Mouse (Mus musculus) limb, embryonic 11.5 days (tissue): Measurements from ENCODE around the gene Slc30a6. TPM values are rescaled to one million over a fixed set of nuclear protein-coding genes. Genes with fewer than 3 reads are reported as not detected.
A peak's percentile ranks its signal among the peaks of the same experiment; 100 is the strongest.

Experiments used
- ATAC-seq: fragments of 200-750 bp; cut with Nextera tagmentation; 2 replicates; pipeline ENCODE4 v1.8.0; 2017; ENCODE audit warnings: low read depth; ENCODE audit not compliant: insufficient number of reproducible peaks, low FRiP score, low TSS enrichment
- DNase-seq: peaks from one replicate; pipeline ENCODE4 v3.0.0-alpha.2; 2015; ENCODE audit warnings: low spot score
- H3K27ac ChIP-seq: fragments of 300-500 bp; sonication (generic); replicated peaks from 2 replicates; pipeline ENCODE4 v1.5.1; 2014; ENCODE audit warnings: low read depth, mild to moderate bottlenecking, low read length
- H3K27me3 ChIP-seq: fragments of 300-500 bp; sonication (generic); 2 replicates; pipeline ENCODE4 v1.6.1; 2014; ENCODE audit warnings: mild to moderate bottlenecking, low read length, mixed read lengths; ENCODE audit not compliant: control insufficient read depth, insufficient read depth
- H3K36me3 ChIP-seq: fragments of 300-500 bp; sonication (generic); 2 replicates; pipeline ENCODE4 v1.6.1; 2014; ENCODE audit warnings: mild to moderate bottlenecking, low read length, moderate library complexity, mixed read lengths; ENCODE audit not compliant: control insufficient read depth, insufficient read depth
- H3K4me1 ChIP-seq: fragments of 300-500 bp; sonication (generic); 2 replicates; pipeline ENCODE4 v1.6.1; 2014; ENCODE audit warnings: low read length, mixed read lengths; ENCODE audit not compliant: control insufficient read depth, insufficient read depth
- H3K4me2 ChIP-seq: fragments of 300-500 bp; sonication (generic); 2 replicates; pipeline ENCODE4 v1.6.1; 2014; ENCODE audit warnings: low read depth, mild to moderate bottlenecking, moderate library complexity; ENCODE audit not compliant: severe bottlenecking
- H3K4me3 ChIP-seq: fragments of 300-500 bp; sonication (generic); 2 replicates; pipeline ENCODE4 v1.5.1; 2014; ENCODE audit warnings: low read depth, low read length
- H3K9ac ChIP-seq: fragments of 300-500 bp; sonication (generic); 2 replicates; pipeline ENCODE4 v1.6.1; 2014; ENCODE audit warnings: mild to moderate bottlenecking, low read length
- H3K9me3 ChIP-seq: fragments of 300-500 bp; sonication (generic); 2 replicates; pipeline ENCODE4 v1.6.1; 2016; ENCODE audit warnings: low read length; ENCODE audit not compliant: control insufficient read depth
- WGBS: fragments of 180-500 bp; shearing (Covaris S2); extraction: QIAGEN DNeasy Blood & Tissue Kit; methylation state at CpG from one replicate; pipeline ENCODE4 v1.1.7; 2014; 5-methylcytosine and 5-hydroxymethylcytosine counted together
- polyA plus RNA-seq: library from polyadenylated mRNA; unstranded; fragments of >200 nt; fragmentation: Nextera tagmentation; extraction: Ambion mirVana; gene quantifications from 2 replicates; pipeline ENCODE4 v1.2.1, GENCODE M21; 2014

Gene Slc30a6
- polyA plus RNA-seq, 1 experiment from 2014 or later: 41.5 TPM

- Histone ChIP-seq H3K27me3 (no peaks in the 10 kb centered on the region), H3K9ac (no peak overlapping the region), H3K4me1 (no peaks in the 10 kb centered on the region), H3K9me3 (no peaks in the 10 kb centered on the region), H3K36me3 (peaks cover 6% of the 10 kb centered on the region), H3K4me3 (no peak overlapping the region), H3K27ac (no peak overlapping the region), H3K4me2 (no peak overlapping the region)
- ATAC-seq: no peak
- DNase-seq: no peak
- 89% methylated on average over 2 of the region's 2 CpGs for WGBS
Measured at GRCm38 (mm10) chr17:74420656-74421055, 25.2 kb downstream of the Slc30a6 start.

- H3K4me1 ChIP-seq: no peaks in the 10 kb centered on the region
- ATAC-seq (no peak), DNase-seq (no peak)
- H3K36me3 ChIP-seq: peaks cover 6% of the 10 kb centered on the region
- no peak overlapping the region for H3K4me2 ChIP-seq
- no peak overlapping the region for H3K27ac ChIP-seq
- H3K9me3 ChIP-seq: no peaks in the 10 kb centered on the region
- no peaks in the 10 kb centered on the region for H3K27me3 ChIP-seq
- no peak overlapping the region for H3K9ac ChIP-seq
- H3K4me3 ChIP-seq: no peak overlapping the region
- 93% methylated on average over 12 of the region's 12 CpGs for WGBS
Measured at GRCm38 (mm10) chr17:74424401-74425005, 29.1 kb downstream of the Slc30a6 start.

- ATAC-seq (no peak), DNase-seq (no peak)
- Histone ChIP-seq H3K27me3 (no peaks in the 10 kb centered on the region), H3K27ac (no peak overlapping the region), H3K9me3 (no peaks in the 10 kb centered on the region), H3K36me3 (no peaks in the 10 kb centered on the region), H3K4me1 (no peaks in the 10 kb centered on the region), H3K4me3 (no peak overlapping the region), H3K9ac (no peak overlapping the region), H3K4me2 (no peak overlapping the region)
- 90% methylated on average over 8 of the region's 8 CpGs for WGBS
Measured at GRCm38 (mm10) chr17:74430074-74430473, 34.7 kb downstream of the Slc30a6 start.

- H3K9ac ChIP-seq: no peak overlapping the region
- no peak overlapping the region for H3K4me3 ChIP-seq
- H3K9me3 ChIP-seq: no peaks in the 10 kb centered on the region
- 77% methylated on average over 13 of the region's 13 CpGs for WGBS
- DNase-seq (peak; percentile 25), ATAC-seq (no peak)
- no peaks in the 10 kb centered on the region for H3K4me1 ChIP-seq
- no peak overlapping the region for H3K4me2 ChIP-seq
- H3K27ac ChIP-seq: no peak overlapping the region
- no peaks in the 10 kb centered on the region for H3K36me3 ChIP-seq
- H3K27me3 ChIP-seq: no peaks in the 10 kb centered on the region
Measured at GRCm38 (mm10) chr17:74431481-74431880, 36.1 kb downstream of the Slc30a6 start.

- ATAC-seq: no peak
- H3K27me3 ChIP-seq: no peaks in the 10 kb centered on the region
- no peak overlapping the region for H3K4me2 ChIP-seq
- no peaks in the 10 kb centered on the region for H3K9me3 ChIP-seq
- no peak overlapping the region for H3K27ac ChIP-seq
- no peaks in the 10 kb centered on the region for H3K4me1 ChIP-seq
- 93% methylated on average over 5 of the region's 5 CpGs for WGBS
- no peak overlapping the region for H3K4me3 ChIP-seq
- DNase-seq: no peak
- H3K9ac ChIP-seq: no peak overlapping the region
- no peaks in the 10 kb centered on the region for H3K36me3 ChIP-seq
Measured at GRCm38 (mm10) chr17:74432631-74433030, 37.2 kb downstream of the Slc30a6 start.

GRCm38 (mm10) chr17:74437762-74438161 is 42.4 kb downstream of the Slc30a6 start:
- H3K4me2 ChIP-seq: no peak overlapping the region
- no peak overlapping the region for H3K4me3 ChIP-seq
- no peak overlapping the region for H3K27ac ChIP-seq
- H3K9me3 ChIP-seq: no peaks in the 10 kb centered on the region
- no peaks in the 10 kb centered on the region for H3K36me3 ChIP-seq
- no peak overlapping the region for H3K9ac ChIP-seq
- H3K4me1 ChIP-seq: no peaks in the 10 kb centered on the region
- no peaks in the 10 kb centered on the region for H3K27me3 ChIP-seq
- no peak for ATAC-seq
- WGBS: 83% methylated on average over 9 of the region's 9 CpGs
- DNase-seq: no peak

GRCm38 (mm10) chr17:74440486-74440885 is 45.1 kb downstream of the Slc30a6 start:
- Histone ChIP-seq H3K4me3 (no peak overlapping the region), H3K27me3 (no peaks in the 10 kb centered on the region), H3K9me3 (no peaks in the 10 kb centered on the region), H3K4me2 (no peak overlapping the region), H3K36me3 (no peaks in the 10 kb centered on the region), H3K4me1 (no peaks in the 10 kb centered on the region), H3K27ac (no peak overlapping the region), H3K9ac (no peak overlapping the region)
- ATAC-seq (no peak), DNase-seq (no peak)
- 82% methylated on average over 5 of the region's 5 CpGs for WGBS

GRCm38 (mm10) chr17:74449776-74450175 is 54.4 kb downstream of the Slc30a6 start:
- Histone ChIP-seq H3K4me1 (no peaks in the 10 kb centered on the region), H3K9ac (no peak overlapping the region), H3K4me3 (no peak overlapping the region), H3K27me3 (no peaks in the 10 kb centered on the region), H3K9me3 (no peaks in the 10 kb centered on the region), H3K36me3 (no peaks in the 10 kb centered on the region), H3K27ac (no peak overlapping the region), H3K4me2 (no peak overlapping the region)
- DNase-seq (no peak), ATAC-seq (no peak)
- 91% methylated on average over 10 of the region's 10 CpGs for WGBS

GRCm38 (mm10) chr17:74453928-74454327 is 58.5 kb downstream of the Slc30a6 start:
- Histone ChIP-seq H3K27me3 (no peaks in the 10 kb centered on the region), H3K27ac (no peak overlapping the region), H3K4me2 (no peak overlapping the region), H3K9ac (no peak overlapping the region), H3K9me3 (no peaks in the 10 kb centered on the region), H3K4me1 (no peaks in the 10 kb centered on the region), H3K4me3 (no peak overlapping the region), H3K36me3 (no peaks in the 10 kb centered on the region)
- 75% methylated on average over 3 of the region's 3 CpGs for WGBS
- DNase-seq (no peak), ATAC-seq (no peak)
